Mouse (Mus musculus) limb, embryonic 12.5 days (tissue): ENCODE results near the gene Smim6. TPM values are rescaled to one million over a fixed set of nuclear protein-coding genes. Genes with fewer than 3 reads are reported as not detected.

Experiments used
- ATAC-seq: fragments of 200-750 bp; cut with Nextera tagmentation; 2 replicates; pipeline ENCODE4 v1.8.0; 2017; ENCODE audit warnings: low read depth, moderate TSS enrichment; ENCODE audit not compliant: insufficient number of reproducible peaks, insufficient read depth, low FRiP score, low TSS enrichment
- H3K27ac ChIP-seq: fragments of 300-500 bp; sonication (generic); 2 replicates; pipeline ENCODE4 v1.5.1; 2016; ENCODE audit warnings: mild to moderate bottlenecking, moderate library complexity
- H3K27me3 ChIP-seq: fragments of 300-500 bp; sonication (generic); 2 replicates; pipeline ENCODE4 v1.6.1; 2016; ENCODE audit warnings: mild to moderate bottlenecking, moderate library complexity
- H3K36me3 ChIP-seq: fragments of 300-500 bp; sonication (generic); 2 replicates; pipeline ENCODE4 v1.6.1; 2016; ENCODE audit warnings: mild to moderate bottlenecking, moderate library complexity
- H3K4me1 ChIP-seq: fragments of 300-500 bp; sonication (generic); replicated peaks from 2 replicates; pipeline ENCODE4 v1.6.1; 2016
- H3K4me2 ChIP-seq: fragments of 300-500 bp; sonication (generic); 2 replicates; pipeline ENCODE4 v1.6.1; 2016; ENCODE audit warnings: mild to moderate bottlenecking, moderate library complexity
- H3K4me3 ChIP-seq: fragments of 300-500 bp; sonication (generic); replicated peaks from 2 replicates; pipeline ENCODE4 v1.5.1; 2016; ENCODE audit warnings: mild to moderate bottlenecking
- H3K9ac ChIP-seq: fragments of 300-500 bp; sonication (generic); replicated peaks from 2 replicates; pipeline ENCODE4 v1.6.1; 2016; ENCODE audit warnings: mild to moderate bottlenecking, moderate library complexity
- H3K9me3 ChIP-seq: fragments of 300-500 bp; sonication (generic); 2 replicates; pipeline ENCODE4 v1.6.1; 2016; ENCODE audit warnings: mild to moderate bottlenecking, moderate library complexity
- WGBS: fragments of 180-500 bp; shearing (Covaris S2); methylation state at CpG from one replicate; pipeline ENCODE4 v1.1.7; 2016; 5-methylcytosine and 5-hydroxymethylcytosine counted together
- polyA plus RNA-seq: library from polyadenylated mRNA; unstranded; fragments of >200 nt; fragmentation: Nextera tagmentation; extraction: Ambion mirVana; gene quantifications from 2 replicates; pipeline ENCODE4 v1.2.1, GENCODE M21; 2016

Smim6 gene
- polyA plus RNA-seq: 1.4 and 2.1 TPM in 2 replicates

DNA sequence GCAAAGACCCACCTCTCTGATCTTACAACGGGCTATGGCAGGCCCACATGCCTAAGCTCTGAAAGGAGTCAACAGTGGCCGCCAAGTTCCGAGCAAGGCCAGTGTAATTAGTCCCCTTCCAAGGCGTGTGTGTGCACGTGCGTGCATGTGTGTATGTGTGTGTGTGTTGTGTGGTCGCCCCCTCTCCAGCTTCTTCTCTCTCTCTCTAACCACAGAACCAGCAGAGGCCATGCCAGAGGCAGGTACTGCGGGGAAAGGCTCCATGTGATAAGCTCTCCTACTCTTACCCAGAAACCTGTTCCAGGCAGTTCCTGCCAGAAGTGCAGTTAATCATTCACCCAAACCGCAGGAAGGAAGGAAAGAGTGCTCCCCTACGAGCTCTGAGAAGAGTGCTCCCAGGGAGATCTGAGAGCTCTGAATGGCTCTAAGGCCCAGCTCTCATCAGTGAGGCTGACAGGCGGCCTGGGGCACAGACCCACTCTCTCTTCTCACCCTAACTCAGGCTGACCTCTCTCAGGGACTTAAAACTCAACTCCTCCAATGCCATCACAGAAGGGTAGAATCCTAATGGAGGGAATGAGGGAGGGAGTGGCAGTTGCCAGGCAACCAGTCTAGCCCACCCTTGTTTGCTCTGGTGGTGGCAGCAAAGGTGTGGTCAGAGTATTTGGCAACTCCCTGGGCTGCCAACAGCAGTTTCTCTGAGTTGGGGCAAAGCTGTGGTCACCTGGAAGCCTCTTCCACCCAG lies at the start of gene Smim6:
TSS of gene Smim6 (plus strand) at position 386 of the 745 bp plus-strand sequence.
- no peaks in the 10 kb centered on the region for H3K4me1 ChIP-seq
- no peaks in the 10 kb centered on the region for H3K9me3 ChIP-seq
- H3K36me3 ChIP-seq: peaks cover 57% of the 10 kb centered on the region
- WGBS: 76% methylated on average over 11 of the region's 11 CpGs
- no peak within 1 kb of the TSS for H3K27ac ChIP-seq
- H3K4me2 ChIP-seq: no peak within 1 kb of the TSS
- H3K27me3 ChIP-seq: no peaks in the 10 kb centered on the region
- no peak within 1 kb of the TSS for H3K9ac ChIP-seq
- H3K4me3 ChIP-seq: no peak within 1 kb of the TSS
- no peak for ATAC-seq

DNA sequence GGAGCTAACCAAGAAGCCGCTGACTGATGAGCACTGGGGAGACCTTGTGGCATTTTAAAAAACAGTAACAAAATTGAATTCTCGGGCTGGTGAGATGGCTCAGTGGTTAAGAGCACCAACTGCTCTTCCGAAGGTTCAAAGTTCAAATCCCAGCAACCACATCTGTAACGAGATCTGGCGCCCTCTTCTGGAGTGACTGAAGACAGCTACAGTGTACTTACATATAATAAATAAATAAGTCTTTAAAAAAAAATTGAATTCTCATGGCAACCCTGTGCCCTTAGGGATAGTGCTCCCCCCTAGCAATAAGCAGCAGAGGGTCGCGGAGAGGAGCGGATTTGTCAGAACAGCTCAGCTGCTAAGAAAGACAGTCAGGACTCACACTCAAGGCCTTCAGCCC lies 47.9 kb upstream of the Smim6 start:
- Histone ChIP-seq H3K9me3 (no peaks in the 10 kb centered on the region), H3K4me1 (peaks cover 9% of the 10 kb centered on the region; the same call in 1 of the 2 replicates), H3K27ac (no peak overlapping the region), H3K27me3 (peaks cover 46% of the 10 kb centered on the region), H3K36me3 (no peaks in the 10 kb centered on the region), H3K4me2 (no peak overlapping the region), H3K9ac (no peak overlapping the region), H3K4me3 (no peak overlapping the region)
- WGBS: 85% methylated on average over 8 of the region's 8 CpGs
- no peak for ATAC-seq

DNA sequence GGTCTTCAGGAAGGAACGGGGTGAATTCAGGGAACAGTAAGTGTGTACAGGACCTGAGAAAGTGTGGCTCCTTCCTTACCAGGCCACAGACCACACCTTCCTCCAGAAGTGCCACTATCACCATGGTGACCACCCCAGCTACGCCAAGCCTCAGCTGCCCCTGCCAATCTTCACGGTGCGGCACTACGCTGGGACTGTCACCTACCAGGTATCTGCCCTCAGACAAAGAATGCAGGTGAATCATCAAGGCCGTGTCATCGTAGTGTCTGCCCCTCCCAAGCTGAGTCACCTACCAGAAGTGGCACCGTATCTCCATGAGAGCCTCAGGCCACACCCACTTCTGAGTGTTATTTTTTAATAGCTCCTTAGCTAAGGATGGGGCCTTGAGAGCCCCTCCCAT lies 42.4 kb upstream of the Smim6 start:
- Histone ChIP-seq H3K4me3 (no peak overlapping the region), H3K9me3 (no peaks in the 10 kb centered on the region), H3K4me1 (no peaks in the 10 kb centered on the region), H3K36me3 (no peaks in the 10 kb centered on the region), H3K4me2 (no peak overlapping the region), H3K9ac (no peak overlapping the region), H3K27ac (no peak overlapping the region), H3K27me3 (peaks cover 11% of the 10 kb centered on the region; the same call in 1 of the 2 replicates)
- ATAC-seq: no peak
- whole genome bisulfite sequencing: 82% methylated on average over 8 of the region's 8 CpGs

DNA sequence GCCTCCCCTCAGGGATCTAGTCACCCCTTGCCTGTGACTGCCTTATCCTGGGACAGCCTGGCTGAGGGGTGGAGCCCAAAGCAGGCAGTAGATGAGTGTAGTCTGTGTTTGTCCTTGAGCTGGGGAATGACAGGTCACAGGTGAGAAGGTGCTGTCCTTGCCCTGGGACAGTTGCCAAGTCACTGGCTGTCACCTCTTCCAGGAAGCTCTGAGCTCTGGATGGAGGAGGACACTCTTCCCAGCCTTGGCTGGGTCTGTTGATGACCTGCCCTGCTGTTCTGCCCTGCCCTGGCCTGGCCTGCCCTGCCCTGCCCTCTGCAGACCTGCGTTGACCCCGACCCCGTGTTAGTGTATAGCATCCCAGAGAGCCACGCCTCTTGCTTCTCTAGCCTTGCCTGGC lies 39.4 kb upstream of the Smim6 start:
- no peaks in the 10 kb centered on the region for H3K4me1 ChIP-seq

DNA sequence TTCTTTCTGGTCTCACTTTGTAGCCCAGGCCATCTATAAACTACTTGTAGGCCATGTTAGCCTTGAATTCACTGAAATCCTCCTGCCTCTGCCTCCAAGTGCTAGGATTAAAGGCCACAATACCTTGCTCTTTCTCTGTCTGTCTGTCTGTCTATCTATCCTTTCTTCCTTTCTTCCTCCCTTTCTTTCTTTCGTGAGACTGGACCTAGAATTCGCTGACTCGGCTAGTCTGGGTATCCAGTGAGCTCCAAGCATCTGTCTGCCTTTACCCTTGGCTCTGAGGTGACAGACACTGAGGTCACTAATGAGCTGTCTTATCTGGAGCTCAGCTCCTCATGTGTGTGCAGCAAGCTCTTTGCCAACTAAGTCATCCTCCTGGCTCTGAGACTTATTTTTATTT lies 35.9 kb upstream of the Smim6 start:
- Histone ChIP-seq H3K4me2 (no peak overlapping the region), H3K4me3 (no peak overlapping the region), H3K27ac (no peak overlapping the region), H3K9me3 (no peaks in the 10 kb centered on the region), H3K36me3 (no peaks in the 10 kb centered on the region), H3K27me3 (0 out of 2 replicates have a peak, but pooled peaks cover 5% of the 10 kb centered on the region), H3K9ac (no peak overlapping the region), H3K4me1 (no peaks in the 10 kb centered on the region)
- no peak for ATAC-seq
- WGBS: 92% methylated on average over 3 of the region's 3 CpGs

More for the DNA sequence above, 39.4 kb upstream of the Smim6 start:
- no peak overlapping the region for H3K4me2 ChIP-seq
- H3K9me3 ChIP-seq: no peaks in the 10 kb centered on the region
- H3K27me3 ChIP-seq: 0 out of 2 replicates have a peak, but pooled peaks cover 5% of the 10 kb centered on the region
- no peak overlapping the region for H3K4me3 ChIP-seq
- no peak overlapping the region for H3K9ac ChIP-seq
- ATAC-seq: no peak
- 59% methylated on average over 4 of the region's 4 CpGs for WGBS
- no peaks in the 10 kb centered on the region for H3K36me3 ChIP-seq
- no peak overlapping the region for H3K27ac ChIP-seq

DNA sequence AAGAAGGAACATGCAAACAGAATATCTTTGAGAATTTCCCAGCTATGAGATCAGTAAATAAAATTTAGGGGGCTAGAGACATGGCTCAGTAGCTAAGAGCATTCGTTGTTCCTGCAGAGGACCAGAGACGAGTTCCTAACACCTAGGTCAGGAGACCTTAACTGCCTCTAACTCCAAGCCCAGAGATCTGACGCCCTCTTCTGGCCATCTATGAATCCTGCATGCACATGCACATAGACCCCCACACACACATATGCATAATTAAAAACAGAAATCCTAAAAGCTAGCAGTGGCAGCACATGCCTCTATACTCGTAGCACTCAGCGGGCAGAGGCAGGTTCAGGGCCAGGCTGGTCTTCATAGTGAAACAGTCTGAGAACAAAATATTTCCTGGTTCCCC lies 35.4 kb upstream of the Smim6 start:
- Histone ChIP-seq H3K9me3 (no peaks in the 10 kb centered on the region), H3K27me3 (peaks cover 6% of the 10 kb centered on the region; the same call in 1 of the 2 replicates), H3K4me1 (no peaks in the 10 kb centered on the region), H3K27ac (no peak overlapping the region), H3K4me3 (no peak overlapping the region), H3K4me2 (no peak overlapping the region), H3K9ac (no peak overlapping the region), H3K36me3 (no peaks in the 10 kb centered on the region)
- no peak for ATAC-seq
- 72% methylated on average over 5 of the region's 5 CpGs for WGBS

DNA sequence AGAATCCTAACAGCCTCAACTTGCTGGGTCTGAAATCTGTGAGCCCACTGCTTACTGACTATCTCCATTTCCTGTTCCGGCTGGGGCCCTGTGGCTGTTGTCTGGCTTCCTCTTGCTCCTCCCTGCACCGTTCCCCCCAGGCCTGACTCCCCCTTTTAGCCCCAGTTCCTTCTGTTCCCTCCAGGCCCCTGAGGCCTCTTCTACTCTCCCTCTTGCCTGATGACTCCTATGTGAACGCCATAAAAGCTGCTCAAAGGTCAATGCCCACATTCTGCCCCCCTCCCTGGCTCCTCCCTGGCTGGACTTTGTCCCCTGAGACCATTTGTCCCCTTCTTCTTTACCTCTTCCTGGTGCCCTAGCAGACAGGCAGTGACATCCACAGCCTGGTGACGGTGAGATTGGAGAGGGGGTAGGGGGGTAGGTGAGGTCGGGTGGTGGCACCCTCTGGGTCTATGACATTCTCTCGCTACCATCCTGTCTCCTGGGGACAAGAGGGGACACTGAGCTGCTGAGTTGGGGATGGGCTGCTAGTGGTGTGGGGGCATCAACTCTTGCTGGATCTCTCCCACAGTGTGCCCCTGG lies 34.6 kb upstream of the Smim6 start:
- Histone ChIP-seq H3K36me3 (no peaks in the 10 kb centered on the region), H3K9me3 (no peaks in the 10 kb centered on the region), H3K27me3 (peaks cover 14% of the 10 kb centered on the region), H3K4me3 (no peak overlapping the region), H3K4me2 (no peak overlapping the region), H3K4me1 (no peaks in the 10 kb centered on the region), H3K27ac (no peak overlapping the region), H3K9ac (no peak overlapping the region)
- no peak for ATAC-seq
- 58% methylated on average over 6 of the region's 6 CpGs for WGBS

DNA sequence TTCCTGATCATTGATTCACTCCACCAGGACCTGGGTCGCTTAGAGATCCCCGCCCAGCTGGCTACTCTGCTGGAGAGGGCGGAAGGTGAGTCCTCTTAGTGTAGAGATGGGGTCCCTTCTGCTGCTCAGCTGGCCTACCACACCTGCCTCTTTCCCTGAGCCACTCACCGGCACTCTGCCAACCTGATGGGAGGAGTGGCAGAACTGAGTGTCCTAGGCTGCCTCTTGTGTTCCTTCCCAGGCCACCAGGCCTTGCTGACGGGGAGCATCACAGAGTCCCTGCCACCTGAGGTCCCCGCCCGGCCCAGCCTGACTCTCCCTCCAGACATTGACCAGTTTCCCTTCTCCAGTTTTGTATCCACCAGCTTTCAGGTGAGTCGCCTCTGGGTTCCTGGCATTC lies 33.7 kb upstream of the Smim6 start:
- Histone ChIP-seq H3K4me3 (no peak overlapping the region), H3K27me3 (peaks cover 22% of the 10 kb centered on the region), H3K9ac (no peak overlapping the region), H3K4me1 (no peaks in the 10 kb centered on the region), H3K4me2 (no peak overlapping the region), H3K27ac (no peak overlapping the region), H3K36me3 (no peaks in the 10 kb centered on the region), H3K9me3 (no peaks in the 10 kb centered on the region)
- no peak for ATAC-seq
- WGBS: 76% methylated on average over 8 of the region's 8 CpGs

DNA sequence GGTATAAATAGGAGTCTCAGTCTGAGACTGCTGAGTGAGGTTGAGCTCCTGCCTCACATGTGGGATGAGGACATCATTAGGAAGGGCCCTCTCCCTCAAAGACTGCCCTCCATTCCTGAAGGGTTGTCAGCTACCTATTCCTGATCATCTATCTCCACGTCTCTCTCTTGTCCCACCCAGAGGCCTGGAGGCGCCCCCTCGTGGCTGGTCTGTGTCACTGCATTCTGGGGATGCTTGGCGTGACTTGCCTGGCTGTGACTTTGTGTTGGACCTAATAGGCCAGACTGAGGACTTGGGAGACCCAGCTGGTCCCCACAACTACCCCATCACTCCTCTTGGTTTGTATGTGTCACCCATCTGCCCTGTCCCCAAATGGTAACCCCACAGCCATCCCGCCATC lies 30.8 kb upstream of the Smim6 start:
- Histone ChIP-seq H3K4me2 (no peak overlapping the region), H3K9me3 (no peaks in the 10 kb centered on the region), H3K9ac (no peak overlapping the region), H3K27ac (no peak overlapping the region), H3K4me3 (no peak overlapping the region), H3K36me3 (no peaks in the 10 kb centered on the region), H3K4me1 (0 out of 2 replicates have a peak, but pooled peaks cover 3% of the 10 kb centered on the region), H3K27me3 (peaks cover 36% of the 10 kb centered on the region)
- ATAC-seq: no peak
- 30% methylated on average over 5 of the region's 5 CpGs for WGBS

DNA sequence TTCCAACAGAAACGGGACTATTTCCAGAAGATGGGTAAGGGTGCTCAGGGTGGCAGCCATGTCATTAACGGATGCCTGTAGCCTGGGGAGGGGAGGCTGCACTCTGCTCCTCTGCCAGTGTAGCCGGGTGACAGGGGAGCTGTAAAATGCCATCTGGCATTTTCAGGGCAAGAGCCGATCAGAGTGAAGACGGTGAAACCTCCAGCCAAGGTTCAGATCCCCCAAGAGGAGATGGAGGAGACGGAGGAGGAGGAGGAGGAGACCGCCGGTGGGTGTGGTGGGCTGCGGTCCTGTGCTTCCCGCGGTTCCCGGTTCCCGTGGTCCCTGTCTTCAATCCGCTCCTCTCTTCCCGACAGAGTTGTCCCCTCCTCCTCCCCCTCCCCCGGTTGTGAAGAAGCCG lies 28.6 kb upstream of the Smim6 start:
- Histone ChIP-seq H3K9ac (no peak overlapping the region; the same call in 1 of the 2 replicates), H3K27me3 (peaks cover 36% of the 10 kb centered on the region), H3K9me3 (no peaks in the 10 kb centered on the region), H3K27ac (no peak overlapping the region), H3K4me3 (no peak overlapping the region), H3K36me3 (no peaks in the 10 kb centered on the region), H3K4me2 (no peak overlapping the region), H3K4me1 (0 out of 2 replicates have a peak, but pooled peaks cover 3% of the 10 kb centered on the region)
- ATAC-seq: no peak
- 21% methylated on average over 17 of the region's 17 CpGs for WGBS

DNA sequence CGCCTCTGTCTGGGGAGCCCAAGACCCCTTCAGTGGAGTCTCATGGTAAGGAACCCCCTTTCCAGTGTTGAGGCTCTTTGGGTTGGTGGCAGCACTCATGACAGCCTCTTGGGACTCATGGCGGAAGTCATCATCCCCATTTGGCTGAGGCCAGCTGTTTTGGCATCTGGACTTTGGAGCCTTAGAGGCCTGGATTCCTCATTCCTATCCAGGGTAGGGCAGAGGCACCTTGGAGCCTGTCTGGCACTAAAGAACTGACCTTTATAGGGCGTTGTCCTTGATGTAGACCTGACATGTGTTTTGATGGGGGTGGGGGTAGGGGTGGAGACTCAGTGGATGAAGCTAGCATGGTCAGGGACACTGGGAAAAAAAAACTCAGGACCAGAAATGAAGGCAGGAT lies 27.5 kb upstream of the Smim6 start:
- H3K36me3 ChIP-seq: no peaks in the 10 kb centered on the region
- H3K9ac ChIP-seq: no peak overlapping the region
- WGBS: 93% methylated on average over 3 of the region's 3 CpGs
- no peak for ATAC-seq
- H3K27me3 ChIP-seq: peaks cover 36% of the 10 kb centered on the region
- no peak overlapping the region for H3K4me2 ChIP-seq
- H3K9me3 ChIP-seq: no peaks in the 10 kb centered on the region
- no peak overlapping the region for H3K4me3 ChIP-seq
- H3K4me1 ChIP-seq: 0 out of 2 replicates have a peak, but pooled peaks cover 3% of the 10 kb centered on the region
- no peak overlapping the region for H3K27ac ChIP-seq
